Mouse (Mus musculus) layer of hippocampus, postnatal 36 days (tissue): ENCODE measurements at regions not wholly inside any gene's neighbourhood (a gene's known extent, or its start where the extent isn't known, plus 50 kb on each side); places are given as distances from the start of the nearest gene placed in this dataset.

Experiments
- DNase-seq, 2 experiments: peaks; one replicate each; pipeline ENCODE4 v3.0.0; 2022

DNA sequence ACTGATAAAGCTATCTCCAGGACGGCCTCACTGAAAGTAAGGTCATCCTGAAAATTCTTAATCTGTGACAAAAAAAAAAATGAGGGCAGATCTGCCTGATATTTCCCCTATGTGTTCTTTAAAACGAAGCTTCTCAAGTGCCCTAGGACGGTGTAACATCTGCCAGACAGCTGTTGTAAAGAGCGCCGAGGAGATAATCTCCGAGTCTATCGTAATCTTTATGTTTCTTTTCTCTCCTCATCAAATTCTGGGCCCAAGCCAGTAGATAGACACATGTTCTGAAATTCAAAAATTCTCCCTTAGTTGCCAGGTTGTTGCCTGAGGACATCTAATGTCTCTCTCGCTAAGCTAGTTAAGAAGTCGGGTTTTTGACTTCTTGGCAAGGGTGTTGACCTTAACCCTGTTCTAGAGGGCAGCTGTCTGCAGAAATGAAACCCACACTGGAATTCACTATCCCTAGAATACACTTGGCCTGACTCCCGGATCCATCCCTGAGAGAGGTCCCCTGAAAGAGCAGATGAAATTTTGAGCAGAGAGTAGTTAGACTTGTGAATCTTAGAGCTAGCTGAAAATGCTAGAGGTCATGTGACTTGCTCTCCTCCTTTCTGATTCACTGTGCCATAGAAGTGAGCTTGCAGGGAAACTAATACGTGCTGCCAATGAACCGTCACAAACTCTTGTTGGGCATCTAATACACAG, 104.1 kb upstream of the Hes1 start:
- DNase-seq = no peak

DNA sequence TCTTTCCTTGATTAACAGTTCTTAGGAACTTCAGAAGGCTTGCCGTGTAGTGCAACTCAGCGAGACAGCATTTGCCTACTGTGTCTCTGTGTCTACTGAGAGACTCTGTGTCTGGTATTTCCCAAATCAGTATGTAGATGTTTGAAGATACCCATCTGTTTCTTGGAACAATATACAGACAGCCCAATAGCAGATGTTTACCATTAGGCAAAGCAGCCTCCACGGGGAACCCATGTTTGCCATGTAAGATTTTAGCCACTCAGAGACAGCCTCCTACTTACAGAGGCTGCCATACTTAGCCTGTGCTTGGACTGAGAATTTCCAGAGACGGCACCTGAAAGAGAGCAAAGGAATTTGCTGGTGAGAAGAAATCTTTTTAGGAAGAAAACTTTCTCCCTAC, 100.9 kb upstream of the Hes1 start:
- DNase-seq = no peak

DNA sequence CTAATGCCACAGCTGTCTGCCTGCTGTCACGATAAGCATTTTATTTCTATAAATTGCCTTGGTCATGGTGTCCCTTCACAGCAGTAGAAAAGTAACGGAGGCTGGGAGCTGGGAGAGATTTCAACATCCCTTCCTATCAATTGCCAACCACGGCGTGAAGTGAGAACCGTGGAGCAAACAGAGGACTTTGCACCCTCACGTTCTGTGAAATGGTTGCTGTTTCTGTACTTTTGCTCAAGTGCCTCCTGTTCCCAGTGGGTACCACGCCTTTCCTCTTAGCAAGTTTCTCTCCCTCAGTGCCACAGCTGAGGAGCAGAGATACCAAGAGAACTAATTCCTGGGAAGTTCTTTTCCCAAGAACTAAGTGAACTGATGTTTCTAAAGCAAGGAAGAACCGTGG, 99.6 kb upstream of the Hes1 start:
- no peak for DNase-seq

DNA sequence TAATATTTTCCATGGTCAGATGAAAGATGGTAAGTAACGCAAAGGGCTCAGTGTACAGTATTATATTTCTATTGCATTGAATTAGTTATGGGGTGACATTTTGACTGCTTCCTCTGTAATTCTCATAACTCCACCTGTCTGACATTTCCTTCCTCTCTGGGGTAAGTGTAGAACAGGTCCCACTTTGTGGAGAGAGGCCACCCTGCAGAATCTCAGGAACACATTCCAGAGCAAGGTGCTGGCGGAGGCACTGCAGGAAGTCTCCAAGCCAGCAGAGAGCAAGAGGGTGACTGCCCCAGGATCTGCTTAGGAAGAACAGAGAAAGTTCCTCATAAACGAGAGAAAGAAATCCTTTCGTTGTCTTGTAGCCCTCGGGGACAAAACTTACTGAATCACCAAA, 95.4 kb upstream of the Hes1 start:
- no peak for DNase-seq

DNA sequence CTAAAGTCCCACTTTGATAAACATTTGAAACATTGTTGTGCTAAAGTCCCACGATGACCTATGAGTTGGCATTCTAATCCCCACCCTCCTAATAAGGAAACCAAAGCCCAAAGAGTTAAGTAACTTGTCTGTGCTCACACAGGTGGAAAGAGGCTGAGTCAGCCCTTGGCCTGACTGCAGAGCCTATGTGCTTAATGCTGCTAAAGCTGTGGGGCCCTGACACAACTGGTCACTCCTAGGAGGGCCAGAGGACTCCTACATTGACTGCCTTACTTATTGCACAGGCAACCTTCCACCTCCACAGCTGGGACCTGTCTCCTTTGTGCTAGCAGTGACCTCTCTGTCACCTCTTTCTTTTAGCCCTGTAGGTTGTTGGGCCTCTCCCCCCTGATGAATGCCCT, 91.4 kb upstream of the Hes1 start:
- DNase-seq = no peak

DNA sequence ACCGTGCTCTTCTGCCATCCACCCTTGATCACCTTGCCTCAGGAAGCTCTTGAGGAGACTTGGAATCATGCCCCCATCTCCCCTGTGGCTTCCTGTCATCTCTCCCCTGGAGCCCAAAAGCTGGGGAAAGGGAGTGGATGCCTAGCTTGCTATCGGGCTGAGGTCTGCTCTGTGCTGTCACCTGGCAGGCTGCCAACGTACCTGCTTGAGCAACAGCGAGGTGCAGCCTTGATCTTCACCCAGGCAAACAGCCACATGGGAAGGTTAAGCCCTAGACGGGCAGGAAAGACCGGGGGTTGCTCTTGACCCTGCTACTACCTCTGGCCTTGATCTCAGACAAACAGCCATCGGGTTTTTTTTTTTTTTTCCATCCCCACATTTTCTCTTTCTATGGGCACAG, 90.9 kb upstream of the Hes1 start:
- DNase-seq = no peak

DNA sequence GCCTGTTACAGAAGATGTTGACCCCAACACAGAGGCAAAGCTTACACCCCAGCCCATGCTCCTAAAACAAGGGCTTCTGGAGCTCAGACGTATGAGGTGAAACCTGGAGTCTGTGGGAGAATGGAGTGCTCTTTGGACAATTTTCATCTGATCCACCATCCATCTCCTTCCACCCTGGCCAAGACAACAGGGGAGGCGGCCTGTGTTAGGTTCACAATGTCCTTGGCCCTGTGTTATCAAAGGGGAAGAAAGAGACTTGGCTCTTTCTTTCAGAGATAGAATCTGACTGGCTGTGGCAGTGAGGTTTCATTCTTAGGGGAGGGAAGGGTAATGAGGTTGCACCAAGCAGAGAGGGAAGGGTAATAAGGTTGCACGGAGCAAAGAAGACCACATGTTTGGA, 88.4 kb upstream of the Hes1 start:
- no peak for DNase-seq

DNA sequence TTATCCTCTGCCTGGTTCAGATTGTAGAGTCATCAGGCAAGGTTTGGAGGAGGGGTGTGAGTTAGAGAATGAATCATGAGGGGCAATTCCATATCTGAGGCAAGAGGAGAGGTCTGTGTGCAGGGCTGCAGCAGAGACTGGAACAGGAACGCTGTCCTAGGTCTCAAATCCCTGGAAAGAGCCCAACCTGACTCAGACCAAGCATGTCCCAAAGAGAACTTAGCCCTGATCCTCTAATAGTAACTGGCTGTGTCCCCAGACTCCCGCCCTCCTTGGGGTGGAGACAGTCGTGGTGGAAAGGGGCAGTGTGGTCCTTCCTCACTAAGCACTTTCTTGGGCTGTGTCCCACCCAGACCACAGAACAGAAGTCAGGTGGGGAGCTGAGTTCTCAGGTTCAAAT, 87.2 kb upstream of the Hes1 start:
- DNase-seq = no peak

DNA sequence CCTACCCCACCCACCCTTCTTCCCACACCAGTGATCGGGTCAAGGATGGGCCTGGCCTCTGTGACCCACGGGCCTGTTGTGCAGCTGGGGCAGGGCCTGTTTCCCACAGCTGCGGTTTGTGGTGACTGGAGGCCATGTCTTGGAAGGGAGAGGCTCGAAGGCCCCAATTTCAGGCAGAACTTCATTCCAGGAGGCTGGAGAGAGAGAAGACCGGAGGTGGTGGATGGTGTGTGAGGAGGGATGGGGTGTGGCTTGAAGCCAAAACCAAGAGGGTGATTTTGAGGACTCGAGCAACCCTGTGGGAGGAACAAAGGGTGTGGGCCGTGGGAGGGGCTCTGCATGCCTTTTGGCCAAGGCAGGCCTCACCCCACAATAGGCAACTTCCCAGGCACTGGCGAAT, 86.5 kb upstream of the Hes1 start:
- DNase-seq = no peak

DNA sequence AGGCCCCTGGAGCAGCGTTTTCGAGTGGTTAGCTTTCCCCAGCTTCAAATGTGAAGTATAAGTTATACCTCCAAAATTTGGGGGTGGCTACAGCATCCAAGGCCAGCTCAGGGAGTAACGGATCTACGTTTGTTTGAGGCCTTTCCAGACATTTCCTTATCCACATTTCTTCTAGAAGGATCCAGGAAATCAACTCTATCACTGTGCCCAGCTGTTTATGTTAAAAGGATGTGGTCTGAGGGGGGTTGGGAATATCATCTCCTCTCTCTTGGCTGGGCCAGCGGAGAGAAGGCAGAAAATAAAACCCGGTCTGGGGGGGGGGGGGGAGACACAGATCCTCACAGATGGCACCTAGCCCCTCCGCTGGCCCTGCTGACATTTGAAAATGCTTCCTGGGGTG, 85.1 kb upstream of the Hes1 start:
- no peak for DNase-seq

DNA sequence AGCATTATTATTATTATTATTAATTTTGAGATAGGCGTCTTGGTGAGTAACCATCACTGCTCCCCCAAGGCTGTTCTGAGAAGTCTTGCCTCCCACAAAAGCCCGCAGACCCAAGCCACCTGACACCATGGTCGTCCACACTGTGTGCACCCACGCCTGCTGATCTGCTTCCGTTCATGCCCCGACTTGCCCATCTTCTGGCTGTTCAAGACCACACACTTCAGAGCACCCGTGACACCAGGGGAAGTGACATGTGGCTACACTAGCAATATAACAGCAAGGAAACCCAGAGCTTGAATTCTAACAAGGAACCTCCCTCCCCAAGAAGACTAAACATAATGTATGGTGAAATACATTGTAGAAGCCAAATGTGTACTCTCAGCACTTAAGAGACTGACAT, 82.6 kb upstream of the Hes1 start:
- DNase-seq = no peak

DNA sequence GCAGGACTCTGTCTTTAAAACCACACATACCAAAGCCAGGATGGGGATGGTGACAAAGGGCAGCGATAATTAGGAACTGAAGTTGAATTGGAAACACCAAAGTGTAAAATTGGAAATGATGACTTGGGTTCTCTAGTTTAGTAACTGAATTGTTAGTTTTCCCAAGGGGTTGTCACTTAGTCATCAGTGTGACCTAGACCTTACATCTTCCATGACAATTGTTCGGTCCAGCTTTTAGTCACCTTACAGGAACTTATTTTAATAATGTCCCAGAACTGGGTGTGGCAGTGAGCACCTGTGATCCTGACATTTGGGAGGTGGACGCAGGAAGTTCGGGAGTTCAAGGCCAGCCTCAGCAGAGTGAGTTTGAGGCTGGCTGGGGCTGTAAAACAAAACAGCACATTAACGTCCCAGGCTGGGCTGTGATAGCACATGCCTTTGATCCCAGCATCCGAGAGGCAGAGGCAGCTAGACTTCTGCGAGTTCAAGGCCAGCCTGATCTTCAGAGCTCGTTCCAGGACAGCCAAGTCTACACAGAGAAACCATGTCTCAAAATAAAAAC, 81.9 kb upstream of the Hes1 start:
- no peak for DNase-seq

DNA sequence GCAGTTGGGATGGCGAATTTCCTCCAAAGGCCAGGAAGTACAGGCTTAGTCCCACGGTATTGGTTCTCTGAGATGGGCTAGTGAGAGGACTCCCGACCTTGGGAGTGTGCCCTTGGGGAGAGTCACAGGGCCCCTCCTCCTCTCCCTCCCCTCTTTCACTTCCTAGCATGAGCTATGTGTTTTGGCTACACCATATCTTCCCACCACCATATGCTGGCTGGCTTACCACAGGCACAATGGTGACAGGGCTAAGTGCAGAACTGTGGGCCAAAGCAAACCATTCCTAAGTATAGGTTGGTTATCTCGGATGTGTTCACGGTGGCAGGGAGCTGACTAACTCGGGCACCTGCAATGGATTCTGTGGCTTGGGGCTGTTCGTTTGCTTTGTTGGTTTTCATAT, 81.0 kb upstream of the Hes1 start:
- no peak for DNase-seq

DNA sequence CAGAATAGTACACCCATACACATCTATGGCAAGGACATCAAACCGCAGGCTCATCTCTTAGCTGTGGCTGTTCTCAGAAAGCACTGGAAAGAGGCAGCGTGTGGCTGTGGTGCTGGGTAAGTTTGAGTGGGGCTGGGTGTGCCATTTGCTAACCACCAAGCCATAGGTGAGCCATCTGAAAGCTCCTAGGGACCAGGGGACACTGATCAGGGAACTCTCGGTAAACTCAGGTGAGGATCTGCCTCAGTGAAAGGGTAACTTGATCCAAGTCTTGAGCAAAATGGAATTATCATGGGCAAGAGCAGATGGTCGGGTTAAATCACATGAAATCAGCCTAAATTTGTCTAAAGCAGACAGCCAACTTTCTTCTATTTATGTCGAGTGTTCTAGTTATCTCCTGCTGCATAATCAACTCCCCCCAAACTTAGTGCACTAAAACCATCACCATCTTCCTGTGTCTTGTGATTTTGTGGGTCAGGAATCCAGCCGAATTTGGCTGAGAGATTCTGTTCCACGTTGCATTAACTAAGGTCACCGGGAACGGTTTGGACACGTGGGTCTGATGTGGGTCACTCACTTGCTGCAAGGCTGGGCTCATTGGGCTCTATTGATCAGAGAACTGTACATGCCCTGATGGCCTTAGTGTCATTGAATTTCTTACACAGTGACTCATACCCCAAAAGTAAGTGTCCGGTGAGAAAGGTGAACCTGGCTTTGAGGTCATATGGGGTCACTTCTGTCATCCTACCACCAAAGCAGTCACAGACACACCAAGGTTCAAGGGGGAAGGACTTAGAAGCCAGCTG, 78.9 kb upstream of the Hes1 start:
- DNase-seq = no peak

DNA sequence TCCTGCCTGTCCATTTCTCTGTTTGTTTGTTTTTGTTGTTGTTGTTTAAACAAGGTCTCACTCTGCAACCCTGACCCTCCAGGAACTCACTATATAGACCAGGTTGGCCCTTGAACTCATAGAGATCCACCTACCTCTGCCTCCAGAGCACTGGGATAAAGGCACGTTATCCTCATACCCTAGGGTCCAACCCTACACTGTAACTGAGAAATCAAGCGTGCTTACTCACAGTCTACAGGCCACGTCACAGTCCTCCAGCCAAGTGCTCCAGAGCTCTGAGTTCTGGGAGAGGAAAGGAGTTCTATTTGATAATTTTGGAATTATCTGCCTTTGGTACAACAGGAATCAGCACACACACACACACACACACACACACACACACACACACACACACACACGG, 76.6 kb upstream of the Hes1 start:
- no peak for DNase-seq

DNA sequence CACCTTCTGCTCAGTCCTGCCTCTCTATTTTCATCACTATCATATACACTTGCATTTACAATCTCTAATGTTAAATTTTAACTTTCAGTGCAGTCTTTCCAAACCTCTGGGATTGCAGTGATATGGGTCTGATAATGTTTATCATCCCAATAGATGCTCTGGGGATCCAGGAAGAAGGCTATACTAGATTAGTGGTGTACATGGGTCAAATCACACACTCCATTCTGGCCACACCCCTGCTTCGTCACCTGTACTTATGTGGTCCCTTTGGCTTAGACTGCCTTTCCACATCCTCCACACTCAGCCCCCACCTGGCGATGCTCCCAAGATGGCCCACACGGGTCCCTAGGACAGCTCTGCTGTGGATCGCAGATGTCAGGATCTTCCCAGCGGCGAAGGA, 76.2 kb upstream of the Hes1 start:
- DNase-seq = no peak

DNA sequence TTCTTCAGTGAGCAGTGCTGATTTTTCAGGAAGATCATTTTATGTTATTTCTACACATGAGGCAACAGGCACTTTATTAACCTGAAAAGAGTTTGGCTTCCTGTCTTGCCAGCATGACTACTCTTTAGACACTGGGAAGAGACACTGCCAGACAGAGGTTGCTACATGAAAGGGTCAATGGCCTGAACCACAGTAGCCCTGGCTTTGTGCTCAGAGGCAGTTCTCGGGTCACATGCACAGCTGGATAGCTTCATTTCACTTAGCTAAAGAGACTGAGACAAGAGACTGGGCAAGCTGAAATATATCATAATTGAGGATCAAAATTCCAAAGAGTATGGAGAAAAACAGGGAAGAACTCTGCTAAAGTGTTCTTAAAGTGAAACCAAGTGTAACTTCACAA, 74.9 kb upstream of the Hes1 start:
- no peak for DNase-seq

DNA sequence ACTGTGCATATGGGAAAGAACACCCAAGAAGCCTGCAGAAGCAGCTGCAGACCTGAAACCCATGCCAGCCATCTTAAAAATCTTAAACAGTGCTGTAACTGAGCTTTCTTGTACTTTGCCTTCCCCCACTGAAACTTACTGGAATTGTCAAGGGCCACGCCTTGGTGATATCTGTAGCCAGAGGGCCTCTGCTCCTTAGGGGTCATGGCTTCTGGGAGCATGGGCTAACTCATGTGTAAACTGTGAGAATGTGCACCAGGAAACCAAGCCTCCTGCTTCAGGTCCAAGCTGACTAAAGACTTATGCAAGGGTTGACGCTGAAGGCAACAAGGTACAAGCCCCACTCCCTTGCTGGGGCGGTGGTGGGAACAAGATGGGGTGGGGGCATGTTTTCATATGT, 73.8 kb upstream of the Hes1 start:
- DNase-seq = no peak

DNA sequence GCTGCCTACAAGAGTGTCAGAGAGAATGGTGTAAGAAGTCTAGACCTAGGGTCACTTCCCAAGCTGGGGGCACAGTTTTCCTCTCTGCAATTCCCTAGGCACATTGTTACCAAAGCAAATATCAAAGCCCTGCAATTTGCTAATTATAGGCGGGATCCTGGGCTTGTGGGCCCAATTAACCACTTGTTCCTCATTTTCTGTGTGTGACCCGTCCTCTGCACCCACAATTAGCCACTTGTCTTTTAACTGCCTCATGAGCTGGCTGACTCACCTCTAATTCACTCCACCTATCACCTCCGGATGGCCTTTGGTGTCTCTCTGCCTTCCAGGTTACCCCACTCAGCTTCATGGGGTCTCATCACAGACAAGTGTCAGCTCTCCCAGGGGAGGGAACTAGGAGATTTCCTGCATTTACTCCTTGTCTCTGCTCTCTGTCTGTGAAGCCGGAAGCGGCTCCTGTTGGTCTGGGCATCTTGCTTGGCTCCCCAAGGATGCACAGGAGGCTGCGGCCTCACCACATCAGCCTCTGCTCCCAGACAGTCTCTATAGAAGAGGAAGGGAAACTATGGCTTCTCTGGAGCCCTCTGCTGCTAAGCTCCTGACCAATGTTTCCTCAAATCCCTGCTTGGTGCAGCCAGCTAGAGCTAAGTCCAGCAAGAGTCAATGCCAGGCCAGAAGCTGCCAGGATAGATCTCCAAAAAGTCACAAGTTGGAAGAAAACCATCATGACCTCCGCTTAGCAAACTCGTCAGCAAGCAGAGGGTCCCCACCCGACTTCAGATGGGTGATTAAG, 73.2 kb upstream of the Hes1 start:
- DNase-seq = no peak

DNA sequence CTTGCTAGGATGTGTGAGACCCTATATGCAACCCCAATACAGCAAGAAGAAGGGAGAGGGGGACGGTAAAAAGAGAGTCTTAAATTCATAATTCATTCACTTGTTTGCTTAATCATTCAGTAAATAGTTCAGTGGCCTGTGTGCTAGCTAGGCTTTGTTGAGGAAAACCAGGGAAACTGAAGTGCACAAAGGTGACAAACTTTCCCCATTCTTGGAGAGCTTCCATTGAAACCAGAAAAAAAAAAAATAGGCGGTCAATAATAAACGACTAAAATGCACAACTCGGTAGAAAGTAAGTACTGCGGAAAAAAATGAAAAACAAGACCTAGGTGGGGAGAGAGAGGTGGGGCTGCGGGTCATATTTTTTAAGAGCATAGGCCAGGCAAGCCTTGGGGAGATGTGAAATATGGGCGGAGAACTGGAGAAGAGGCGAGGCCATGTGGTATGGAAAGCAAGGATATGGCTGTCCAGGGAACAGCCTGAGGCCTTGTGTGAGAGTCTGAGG, 72.3 kb upstream of the Hes1 start:
- no peak for DNase-seq

DNA sequence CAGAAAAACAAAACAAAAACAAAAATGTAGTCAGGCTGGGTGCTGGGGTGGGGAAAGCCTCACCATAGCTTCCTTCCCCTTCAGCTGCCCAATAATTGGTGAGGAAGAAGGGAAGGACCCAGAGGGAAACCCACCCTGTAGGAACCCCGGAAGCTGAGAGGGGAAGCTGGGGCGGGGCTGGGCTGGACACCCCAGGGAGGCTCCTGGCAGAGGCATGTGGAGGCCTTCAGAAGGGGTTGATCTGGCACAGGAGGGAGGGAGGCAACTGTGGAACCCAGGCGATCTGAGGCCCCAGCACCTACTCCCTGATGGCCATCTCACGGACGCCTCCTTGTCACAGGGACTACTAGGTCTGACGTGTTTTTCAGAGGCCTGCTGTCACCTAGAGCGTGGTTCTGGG, 71.1 kb upstream of the Hes1 start:
- no peak for DNase-seq

DNA sequence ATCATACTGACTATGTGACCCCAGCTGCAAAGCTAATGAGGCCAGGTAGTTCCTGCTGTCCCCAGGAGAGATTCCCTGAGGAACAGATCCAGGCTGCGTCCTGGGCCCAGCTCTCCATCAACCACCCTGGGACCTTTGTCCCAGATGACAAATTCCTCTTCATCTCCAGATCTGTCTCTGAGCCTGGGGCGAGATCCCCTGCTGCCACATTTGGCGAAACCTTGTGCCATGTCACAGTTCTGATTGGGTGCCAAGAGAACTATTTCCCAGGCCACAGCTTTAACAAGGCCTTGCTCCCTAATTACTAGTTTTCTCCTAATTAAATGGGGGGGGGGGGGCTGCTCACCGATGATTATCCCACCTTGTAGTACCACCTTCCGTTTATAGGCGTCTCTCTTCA, 70.6 kb upstream of the Hes1 start:
- DNase-seq = no peak
